Mouse (Mus musculus) gastrocnemius, adult 2 months (tissue): ENCODE data around the gene Col26a1. TPM values are rescaled to one million over a fixed set of nuclear protein-coding genes. Genes with fewer than 3 reads are reported as not detected.
A peak's percentile ranks its signal among the peaks of the same experiment; 100 is the strongest.

ENCODE experiments used
- DNase-seq: peaks from one replicate; pipeline ENCODE4 v3.0.0; 2022
- H3K27ac ChIP-seq: fragments of 200-600 bp; 2 replicates; pipeline ENCODE4 v1.8.1; 2022; ENCODE audit warnings: mild to moderate bottlenecking
- H3K4me3 ChIP-seq: fragments of 200-600 bp; 2 replicates; pipeline ENCODE4 v1.8.1; 2022; ENCODE audit warnings: mild to moderate bottlenecking, moderate library complexity
- CTCF ChIP-seq: fragments of 200-600 bp; IDR thresholded peaks from 2 replicates; pipeline ENCODE4 v1.8.1; 2022; ENCODE audit warnings: antibody characterized with exemption, mild to moderate bottlenecking, moderate library complexity
- intact Hi-C: fragments of 180-260 bp; cut with DNase I; formaldehyde crosslinking; loops from one replicate; pipeline ENCODE4 v1.15.1; 2025
- total RNA-seq, 2 experiments: library from RNA; stranded (reverse); gene quantifications; 2 replicates each; pipeline ENCODE4 v1.2.3; 2021

The Col26a1 gene
- total RNA-seq, 2 experiments from 2014 or later, result 1.4 to 2.1 TPM

DNA sequence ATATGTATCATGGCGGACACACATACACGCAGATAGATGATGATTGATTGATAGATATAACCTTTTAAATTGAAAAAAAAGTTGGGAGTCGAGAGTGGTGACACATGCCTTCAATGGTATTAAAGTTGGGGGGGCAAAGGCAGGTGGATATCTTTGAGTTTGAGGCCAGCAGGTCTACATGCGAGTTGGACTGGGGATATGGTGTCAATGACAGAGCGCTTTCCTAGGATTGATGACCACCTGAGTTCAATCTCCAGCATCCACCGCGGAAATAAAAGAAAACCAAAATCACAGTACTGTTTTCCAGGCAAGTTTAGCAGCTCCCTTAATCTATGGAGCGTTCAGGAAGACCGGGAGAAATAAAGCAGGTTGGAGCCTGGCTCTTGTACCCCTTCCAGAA is 24.6 kb upstream of the Col26a1 start:
- Histone ChIP-seq H3K4me3 (peak overlapping the region; percentile 90), H3K27ac (peak overlapping the region; percentile 79; the same call in 1 of the 2 replicates)
- intact Hi-C loops, result no loop called here
- no peak for DNase-seq
- TF ChIP-seq CTCF, result no peak

DNA sequence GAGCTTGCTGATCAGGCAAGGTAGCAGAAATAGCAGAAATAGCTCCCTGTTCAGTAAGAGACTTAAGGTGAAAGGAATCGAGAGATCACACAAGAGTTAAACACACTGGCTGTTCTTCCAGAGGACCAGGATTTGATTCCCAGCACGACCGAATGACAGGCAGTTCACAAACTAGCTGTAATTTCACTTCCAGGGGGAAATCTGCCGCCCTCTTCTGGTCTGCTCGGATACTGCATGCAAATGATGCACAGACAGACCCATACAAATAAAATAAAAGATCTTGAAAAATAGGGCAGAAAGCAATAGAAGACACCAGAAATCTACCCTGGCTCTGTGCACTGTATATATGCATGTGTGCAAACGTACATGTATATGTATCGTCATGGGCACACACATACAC is 22.6 kb upstream of the Col26a1 start:
- no peak for DNase-seq
- Histone ChIP-seq H3K4me3 (no peak overlapping the region), H3K27ac (no peak overlapping the region)
- peak; percentile 62 for TF ChIP-seq CTCF
- intact Hi-C loops, result no loop called here

DNA sequence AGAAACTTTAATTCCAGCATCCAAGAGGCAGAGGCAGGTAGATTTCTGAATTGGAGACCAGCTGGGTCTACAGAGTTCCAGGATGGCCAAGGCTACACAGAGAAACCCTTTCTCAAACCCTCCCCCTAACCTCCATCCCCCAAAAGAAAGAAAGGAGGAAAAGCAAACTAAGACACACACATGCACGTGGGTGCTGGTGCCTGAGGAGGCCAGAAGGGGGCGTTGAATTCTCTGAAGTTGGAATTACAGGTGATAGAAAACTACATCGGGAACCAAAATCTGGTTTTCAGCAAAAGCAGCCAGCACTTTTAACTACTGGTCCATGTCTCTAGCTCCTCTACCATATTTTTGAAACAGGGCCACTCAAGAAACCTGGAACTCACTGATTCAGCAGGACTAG is 21.6 kb upstream of the Col26a1 start:
- no peak for TF ChIP-seq CTCF
- intact Hi-C loops, result no loop called here
- no peak for DNase-seq
- Histone ChIP-seq H3K4me3 (no peak overlapping the region), H3K27ac (no peak overlapping the region)

DNA sequence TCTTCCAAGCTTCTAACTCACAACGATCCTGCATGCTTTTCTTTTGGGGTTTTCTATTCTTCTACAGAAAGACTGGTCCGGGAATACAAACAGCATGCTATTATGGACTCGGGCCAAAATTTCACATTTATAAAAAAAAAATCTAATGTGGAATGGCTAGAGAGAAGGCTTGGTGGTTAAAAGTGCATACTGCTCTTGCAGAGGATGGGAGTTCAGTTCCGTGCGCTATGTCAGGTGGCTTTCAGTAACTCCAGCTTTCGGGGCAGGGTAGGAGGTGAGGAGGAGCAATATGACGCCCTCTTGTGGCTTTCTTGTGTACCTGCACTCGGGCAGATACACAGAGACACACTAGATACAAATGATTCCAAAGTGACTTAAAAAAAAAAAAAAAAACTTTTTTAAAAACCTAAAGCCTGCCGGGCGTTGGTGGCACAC is 12.5 kb upstream of the Col26a1 start:
- TF ChIP-seq CTCF, result peak; percentile 36
- Histone ChIP-seq H3K27ac (no peak overlapping the region), H3K4me3 (no peak overlapping the region)
- no peak for DNase-seq
- intact Hi-C loops, result no loop called here

DNA sequence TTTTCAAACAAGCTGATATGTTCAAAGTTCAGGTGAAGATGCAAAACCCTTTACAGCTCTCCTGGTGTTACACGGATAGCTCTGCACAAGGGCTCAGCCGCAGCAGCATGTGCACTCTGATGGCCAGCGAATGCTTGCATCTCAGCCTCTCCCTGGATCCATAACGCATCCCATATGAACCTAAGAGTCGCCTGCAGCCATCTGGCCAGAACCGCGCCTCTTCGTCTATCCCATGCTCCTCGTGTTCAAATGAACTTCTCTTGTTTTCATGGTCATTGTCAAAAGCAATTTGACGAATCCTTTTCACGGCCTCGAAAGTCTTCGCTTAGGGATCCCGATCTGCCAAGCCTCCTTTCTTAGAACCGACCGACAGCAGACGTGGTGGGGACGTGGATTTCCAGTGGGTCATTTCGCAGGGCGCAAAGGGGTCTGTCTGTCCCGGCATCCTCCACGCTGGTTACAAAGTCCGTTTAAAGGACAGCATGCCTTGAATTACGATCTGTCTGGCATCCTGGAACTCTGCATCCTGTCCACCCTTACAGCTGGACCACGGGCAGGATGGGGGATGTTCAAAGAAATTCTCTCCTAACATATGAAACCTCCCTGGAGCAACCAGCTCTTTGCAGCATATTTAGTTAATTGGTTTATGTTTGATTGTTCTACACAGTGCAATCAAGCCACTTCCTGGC is 12.0 kb upstream of the Col26a1 start:
- no peak for DNase-seq
- Histone ChIP-seq H3K4me3 (no peak overlapping the region), H3K27ac (no peak overlapping the region)
- no peak for TF ChIP-seq CTCF
- intact Hi-C loops, result no loop called here

DNA sequence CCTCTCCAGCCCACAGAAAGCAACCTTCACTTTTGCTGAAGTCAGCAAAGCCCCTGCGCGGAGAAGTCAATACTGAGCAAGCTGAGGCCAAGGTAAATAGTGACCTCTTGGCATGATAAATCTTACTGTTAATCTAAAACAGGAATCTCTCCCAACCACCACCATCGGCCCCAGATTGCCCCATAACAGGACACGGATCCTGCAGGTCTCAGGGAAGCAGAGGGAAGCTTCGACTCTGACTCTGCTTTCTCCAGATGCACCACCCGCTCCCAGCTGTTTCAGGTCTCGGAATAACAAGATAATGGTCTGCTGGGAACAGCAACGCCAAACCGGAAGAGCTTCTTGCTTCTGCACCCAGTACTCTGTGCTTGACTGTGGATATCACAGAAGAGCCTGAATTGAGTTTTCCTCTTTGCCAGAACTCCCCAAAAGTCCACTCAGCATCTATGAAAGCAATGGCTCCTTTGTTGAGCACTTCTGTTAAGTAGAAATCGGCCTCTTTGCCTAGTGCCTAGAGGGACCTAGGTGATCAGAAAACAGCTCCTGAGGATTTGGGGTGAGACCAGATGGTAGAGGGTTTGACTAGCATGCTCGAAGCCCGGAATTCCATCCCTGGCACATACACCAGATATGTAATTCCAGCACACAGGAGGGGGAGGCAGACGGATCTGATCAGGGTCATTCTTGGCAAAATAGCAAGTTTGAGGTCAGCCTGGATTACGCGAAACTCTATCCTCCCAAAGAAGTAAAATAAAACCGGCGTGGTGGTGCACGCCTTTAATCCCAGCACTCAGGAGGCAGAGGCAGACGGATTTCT is 5.7 kb upstream of the Col26a1 start:
- Histone ChIP-seq H3K27ac (no peak overlapping the region), H3K4me3 (peak overlapping the region; percentile 28)
- no peak for DNase-seq
- intact Hi-C loops, result no loop called here
- TF ChIP-seq CTCF, result no peak

DNA sequence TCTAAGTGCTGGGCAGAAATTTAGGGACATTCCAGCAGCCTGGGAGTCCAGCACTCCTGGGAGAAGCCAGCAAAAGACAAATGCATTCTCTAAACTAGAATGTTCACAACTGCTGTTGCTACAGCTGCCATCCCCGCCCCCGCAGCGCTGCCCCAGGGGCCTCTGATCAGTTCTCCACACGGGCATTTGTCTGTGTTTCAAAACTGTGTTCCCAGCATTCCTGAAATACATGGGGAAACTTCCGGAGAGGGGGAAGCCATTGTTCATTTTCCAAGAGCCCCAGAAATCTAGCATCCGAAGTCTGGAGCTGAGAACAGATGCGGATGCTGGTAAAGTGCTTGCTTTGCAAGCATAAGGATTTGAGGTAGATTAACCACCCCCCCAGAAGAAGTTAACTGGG is 3.9 kb upstream of the Col26a1 start:
- Histone ChIP-seq H3K4me3 (no peak overlapping the region), H3K27ac (no peak overlapping the region)
- intact Hi-C loops, result no loop called here
- peak; percentile 26 for DNase-seq
- no peak for TF ChIP-seq CTCF

DNA sequence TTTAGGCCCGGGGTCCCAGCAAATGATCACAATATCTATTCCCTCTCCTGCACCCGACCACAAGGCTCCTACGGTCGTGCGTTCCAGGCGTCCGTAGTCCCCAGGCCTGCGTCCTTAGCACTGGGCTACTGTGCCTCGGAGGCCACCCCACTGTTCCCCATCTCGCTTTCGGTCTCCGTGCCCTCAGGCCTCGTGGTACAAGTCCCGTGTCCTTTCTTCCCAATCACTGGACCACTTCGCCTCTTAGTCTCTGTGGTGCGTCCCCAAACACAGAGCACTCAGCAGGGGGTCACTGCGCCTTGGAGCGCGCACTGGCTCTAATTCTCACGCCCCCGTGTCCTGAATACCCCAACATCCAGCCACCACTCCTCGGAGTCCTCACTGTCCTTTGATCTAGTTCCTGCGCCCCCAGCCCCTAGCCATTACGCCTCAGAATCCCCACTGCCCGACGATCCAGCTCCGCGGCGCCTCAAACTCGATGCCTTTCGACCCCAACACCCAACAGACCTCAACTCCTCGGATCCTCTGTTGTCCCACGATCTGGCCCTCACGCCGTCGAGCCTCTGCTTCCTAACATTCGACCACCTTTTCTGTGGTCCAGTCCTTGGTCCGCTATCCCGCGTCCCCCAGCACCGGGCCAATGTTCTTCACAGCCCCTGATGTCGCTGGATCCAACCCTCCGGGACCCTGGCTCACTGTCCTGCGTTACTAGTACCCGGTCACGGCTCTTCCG is 788 bp downstream of the Col26a1 start:
- peak; percentile 31 for DNase-seq
- peak overlapping the region; percentile 1; the same call in 1 of the 2 replicates for H3K27ac ChIP-seq
- peak overlapping the region; percentile 80 for H3K4me3 ChIP-seq
- TF ChIP-seq CTCF, result no peak
- intact Hi-C loops, result no loop called here

DNA sequence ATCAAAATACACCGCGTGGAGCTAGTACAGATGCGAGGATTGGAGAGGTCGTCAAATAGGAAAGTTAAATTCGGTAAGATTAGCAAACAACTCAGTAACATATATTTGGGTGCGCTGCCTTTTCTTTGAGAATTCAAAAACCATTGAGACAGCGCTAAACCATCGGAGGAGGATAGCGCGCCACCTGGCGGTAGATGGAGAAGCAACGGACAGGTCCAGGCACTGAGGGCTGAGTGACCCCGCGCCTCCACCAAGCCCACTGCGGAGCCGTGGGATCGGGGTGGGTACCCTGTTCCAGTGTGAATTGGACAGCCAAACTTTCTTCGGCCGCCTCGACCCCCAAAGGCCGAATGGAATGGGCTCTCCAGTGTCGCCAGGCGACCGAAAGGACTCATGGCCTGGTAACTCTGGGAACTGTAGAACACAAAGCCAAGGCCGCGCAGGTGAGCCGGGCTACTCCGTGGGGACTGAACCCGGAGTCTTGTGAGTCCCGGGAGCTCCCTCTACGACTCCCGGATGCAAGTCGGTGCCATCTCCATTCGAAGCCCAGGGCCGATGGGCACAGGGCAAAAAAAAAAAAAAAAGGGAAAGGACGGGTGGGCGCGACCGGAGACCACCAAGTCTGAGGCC is 1.5 kb downstream of the Col26a1 start:
- Histone ChIP-seq H3K27ac (peak overlapping the region; percentile 38; the same call in 1 of the 2 replicates), H3K4me3 (peak overlapping the region; percentile 80)
- peak; percentile 98; the same call in 1 of the 2 replicates for TF ChIP-seq CTCF
- intact Hi-C loops, result loop anchor here (1.0 kb wide), 2 partner anchors 41 to 90 kb away; no protein-coding TSS in a partner anchor
- DNase-seq, result peak; percentile 86

DNA sequence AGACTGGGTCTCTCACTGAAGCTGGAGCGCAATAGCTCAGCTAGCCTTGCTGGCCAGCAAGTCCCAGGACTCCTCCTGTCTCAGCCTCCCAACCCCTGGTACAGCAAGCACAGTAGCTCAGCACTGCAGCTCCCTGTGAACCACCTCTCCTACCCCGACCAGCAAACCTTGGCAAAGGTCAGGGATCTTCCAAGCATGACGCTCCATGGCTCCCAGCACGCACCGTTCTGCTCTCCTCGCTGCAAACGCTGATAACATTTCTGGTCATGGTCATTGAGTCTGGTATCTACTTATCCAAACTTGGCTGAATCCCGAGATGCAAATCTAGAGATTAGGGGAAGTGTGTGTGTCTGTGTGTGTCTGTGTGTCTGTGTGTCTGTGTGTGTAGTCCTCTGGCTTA is 2.9 kb downstream of the Col26a1 start:
- no peak for TF ChIP-seq CTCF

DNA sequence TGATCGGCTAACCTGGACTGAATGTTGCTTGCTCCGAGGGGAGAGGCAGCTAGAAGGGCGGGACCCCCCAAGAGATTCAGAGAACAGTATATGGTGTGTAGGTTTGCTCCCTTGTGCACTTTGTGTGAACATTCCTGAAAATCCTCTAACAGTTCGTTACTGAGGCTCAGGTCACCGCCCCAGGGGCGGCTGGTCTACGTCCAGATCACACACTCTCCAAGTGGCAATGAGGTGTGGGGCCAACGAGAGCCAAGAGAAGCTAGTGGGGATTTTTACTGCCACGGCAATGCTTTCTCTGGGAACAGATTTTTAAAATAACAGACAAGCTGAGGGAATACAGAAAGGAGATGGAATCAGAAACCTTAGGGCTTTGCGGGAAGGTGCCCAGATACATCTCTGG is 8.7 kb downstream of the Col26a1 start:
- intact Hi-C loops, result no loop called here
- no peak for DNase-seq
- Histone ChIP-seq H3K27ac (no peak overlapping the region), H3K4me3 (no peak overlapping the region)
- TF ChIP-seq CTCF, result no peak

More for the DNA sequence above, 2.9 kb downstream of the Col26a1 start:
- no peak overlapping the region for H3K4me3 ChIP-seq
- intact Hi-C loops, result no loop called here
- H3K27ac ChIP-seq, result no peak overlapping the region
- DNase-seq, result no peak

DNA sequence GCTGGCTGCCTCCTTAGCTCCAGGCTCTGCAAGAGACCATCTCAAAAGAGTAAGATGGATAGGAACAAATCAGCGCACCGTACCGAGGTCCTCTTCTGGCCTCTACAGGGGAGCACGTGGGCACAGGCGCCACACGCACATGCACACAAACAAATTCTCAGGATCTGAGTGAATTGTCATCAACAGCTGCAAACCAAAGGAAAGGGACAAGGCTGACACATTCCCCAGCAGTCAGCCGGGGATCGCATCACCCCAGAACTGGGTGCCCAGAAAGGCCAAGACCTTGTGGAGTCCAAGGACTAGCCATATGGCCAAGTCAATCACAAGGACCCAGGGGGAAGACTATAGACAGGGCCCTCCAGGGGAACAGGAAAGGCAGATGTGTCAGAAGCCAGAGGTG is 10.6 kb downstream of the Col26a1 start:
- Histone ChIP-seq H3K27ac (peak overlapping the region; percentile 48; the same call in 1 of the 2 replicates), H3K4me3 (no peak overlapping the region)
- intact Hi-C loops, result no loop called here
- DNase-seq, result peak; percentile 50
- TF ChIP-seq CTCF, result no peak
